Mouse (Mus musculus) WW6 (cell line): ENCODE data around the gene Camsap3.
"Not testable (repeated sequence)": the region's sequence is repeated elsewhere in the genome, so short reads cannot be mapped to it uniquely, and the experiment has no call there.

ENCODE experiments used
- DNase-seq: peaks from one replicate; pipeline ENCODE4 v3.0.0-alpha.2; 2013; ENCODE audit warnings: low read depth, low spot score

Camsap3 gene

GRCm38 (mm10) chr8:3586993-3587390, at the start of gene Camsap3:
Gene Camsap3, plus strand, starts transcription at chr8:3587293.
- no peak for DNase-seq

- DNase-seq, result no peak
Measured at GRCm38 (mm10) chr8:3537666-3538065, 49.4 kb upstream of the Camsap3 start.

GRCm38 (mm10) chr8:3539146-3539545, 47.9 kb upstream of the Camsap3 start:
- no peak for DNase-seq

GRCm38 (mm10) chr8:3540076-3540475, 47.0 kb upstream of the Camsap3 start:
- DNase-seq, result no peak

- no peak for DNase-seq
Measured at GRCm38 (mm10) chr8:3546511-3546910, 40.6 kb upstream of the Camsap3 start.

- no peak for DNase-seq
Measured at GRCm38 (mm10) chr8:3552240-3552639, 34.9 kb upstream of the Camsap3 start.

- no peak for DNase-seq
Measured at GRCm38 (mm10) chr8:3556114-3556513, 31.0 kb upstream of the Camsap3 start.

GRCm38 (mm10) chr8:3567641-3568371, 19.3 kb upstream of the Camsap3 start, which contains the start of gene C330021F23Rik:
Gene C330021F23Rik, plus strand, starts transcription at chr8:3567990.
- DNase-seq, result peak; percentile 70

GRCm38 (mm10) chr8:3568378-3568777, 18.7 kb upstream of the Camsap3 start:
- DNase-seq, result no peak

GRCm38 (mm10) chr8:3569784-3570183, 17.3 kb upstream of the Camsap3 start:
- DNase-seq, result no peak

GRCm38 (mm10) chr8:3574546-3574945, 12.5 kb upstream of the Camsap3 start:
- DNase-seq, result no peak

GRCm38 (mm10) chr8:3576211-3576960, 10.7 kb upstream of the Camsap3 start:
- DNase-seq, result no peak

GRCm38 (mm10) chr8:3579390-3580364, 7.4 kb upstream of the Camsap3 start:
- DNase-seq, result no peak

GRCm38 (mm10) chr8:3581961-3582360, 5.1 kb upstream of the Camsap3 start:
- DNase-seq, result not testable (repeated sequence)

- no peak for DNase-seq
Measured at GRCm38 (mm10) chr8:3586452-3586851, 641 bp upstream of the Camsap3 start.

- peak; percentile 83 for DNase-seq
Measured at GRCm38 (mm10) chr8:3587391-3588257, 531 bp downstream of the Camsap3 start.

- DNase-seq, result no peak
Measured at GRCm38 (mm10) chr8:3588258-3588633, 1.2 kb downstream of the Camsap3 start.

GRCm38 (mm10) chr8:3593470-3593869, 6.4 kb downstream of the Camsap3 start:
- DNase-seq, result no peak

- DNase-seq, result no peak
Measured at GRCm38 (mm10) chr8:3594466-3594865, 7.4 kb downstream of the Camsap3 start.

- peak; percentile 76 for DNase-seq
Measured at GRCm38 (mm10) chr8:3598054-3598453, 11.0 kb downstream of the Camsap3 start.

- DNase-seq, result no peak
Measured at GRCm38 (mm10) chr8:3599219-3599618, 12.1 kb downstream of the Camsap3 start.
